Mouse (Mus musculus) small intestine, adult 2 months (tissue): Measurements from ENCODE around the gene Pik3r5.

ENCODE experiments used
- CTCF ChIP-seq: fragments of 200-500 bp; IDR thresholded peaks from 2 replicates; pipeline ENCODE4 v1.5.1; 2012; ENCODE audit warnings: low read depth, mild to moderate bottlenecking, control low read depth, inconsistent platforms, low read length, moderate library complexity, mixed read lengths; ENCODE audit not compliant: insufficient replicate concordance, insufficient read length; ENCODE audit errors: extremely low read depth
- POLR2A ChIP-seq: fragments of 200-500 bp; IDR thresholded peaks from 2 replicates; pipeline ENCODE4 v1.6.1; 2012; ENCODE audit warnings: low read depth, mild to moderate bottlenecking, control low read depth, inconsistent platforms, low read length, moderate library complexity

DNA sequence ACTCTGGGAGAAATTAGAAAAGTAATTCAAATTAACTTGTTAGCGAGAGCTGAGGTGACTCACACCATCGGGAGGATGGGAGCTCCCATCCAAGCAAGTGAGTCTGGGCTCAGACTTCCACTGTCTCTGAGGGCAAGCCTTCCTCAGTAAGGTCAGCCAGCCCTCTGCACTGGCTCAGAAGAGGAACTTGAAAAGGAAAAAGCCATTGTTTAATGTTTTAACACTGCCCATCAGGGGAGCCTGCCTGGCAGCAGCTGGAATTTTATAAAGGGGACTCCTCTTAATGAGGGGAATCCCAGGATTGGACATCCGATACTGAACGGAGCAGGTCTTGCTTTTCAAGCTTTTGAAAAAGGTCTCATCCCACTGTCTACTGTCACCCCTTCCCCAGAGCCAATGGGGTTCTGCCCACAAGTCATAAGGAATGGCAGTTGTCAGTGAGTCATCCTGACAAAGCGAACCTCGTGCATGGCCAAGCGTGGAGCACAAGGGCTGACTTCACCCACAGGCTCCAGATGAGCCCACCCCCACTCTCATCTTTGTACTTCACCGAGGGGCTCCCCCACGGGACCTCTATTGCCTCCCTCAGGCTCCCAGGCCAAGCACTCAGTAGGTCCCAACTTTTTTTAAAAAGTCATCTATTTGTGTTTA, 36.2 kb downstream of the Pik3r5 start:
- no peak for TF ChIP-seq CTCF
- no peak for TF ChIP-seq POLR2A
